ENCODE assay signal across 8 mouse cellular contexts in genomic region chr12:79130299-79131177, GRCm38 (mm10). TPM values are rescaled to one million over a fixed set of nuclear protein-coding genes. Genes with fewer than 3 reads are reported as not detected.
DNase-seq lines count a peak whose midpoint lies in the region; ATAC-seq lines count a peak whose summit lies in the region.

Gene Arg2, plus strand, starts transcription at chr12:79130777.

- peak; percentile 96 for ATAC-seq in activated CD4-positive, CD25-positive, alpha-beta regulatory T cell, adult 4 months
- ATAC-seq in inflammation-experienced regulatory T-cells, adult 6 months, result peak; percentile 99
- peak; percentile 92 for ATAC-seq in megakaryocyte, adult 5-6 weeks (ENCODE audit: poor library complexity, severe bottlenecking)

- peak; percentile 29 to 52 for DNase-seq in cerebellum, postnatal 4 days (ENCODE audit: low spot score in 2 of 2)
- DNase-seq in frontal cortex, postnatal 36 days (ENCODE audit: low spot score in 2 of 2), result peak; percentile 62 to 75
- peak; percentile 64 to 65 for DNase-seq in left cerebral cortex, adult 8-10 months (ENCODE audit: low spot score in 2 of 2)
- peak; percentile 82 for DNase-seq in right cerebral cortex, adult 18-20 months
- peak; percentile 33 for DNase-seq in urinary bladder, postnatal 10 days (ENCODE audit: low spot score)

RNA-seq across cellular contexts. Expression of gene Arg2, which starts in this region (rescaled TPM):
- polyA plus RNA-seq in activated CD4-positive, CD25-positive, alpha-beta regulatory T cell, adult 4 months (2017; shearing (Covaris generic)), result under 1 TPM in 1 of 2 experiments, not detected in 1; 0.48 TPM
- polyA plus RNA-seq in inflammation-experienced regulatory T-cells, adult 6 months (2017; shearing (Covaris generic)), result under 1 TPM in 1 of 3 experiments, not detected in 2; 0.26 TPM
- 1 to 10 TPM; 4.5 to 5.7 (median 5.6) TPM for total RNA-seq in left cerebral cortex, adult 8-10 months (2022)
- total RNA-seq in megakaryocyte, adult 5-6 weeks (2015), result 11.9 and 15.8 TPM in 2 replicates
- total RNA-seq in megakaryocyte, adult 5-6 weeks (2017), result 5.3 and 6.8 TPM in 2 replicates

Comparison
In these comparisons a context has a peak if more than half of its experiments do, and no peak if none do; other contexts are left out.
1. Peak in every context shown above with its lines: DNase-seq and ATAC-seq.
2. Peak in ATAC-seq in activated CD4-positive, CD25-positive, alpha-beta regulatory T cell, adult 4 months; RNA of the gene not detected or under 1 TPM.
3. Peak in ATAC-seq in inflammation-experienced regulatory T-cells, adult 6 months; RNA of the gene not detected or under 1 TPM.